Mouse (Mus musculus) cerebellum, adult 2 months (tissue): ENCODE data around the gene Tspan14. TPM values are rescaled to one million over a fixed set of nuclear protein-coding genes. Genes with fewer than 3 reads are reported as not detected.

Experiments used
- DNase-seq, 2 experiments: peaks; one replicate each; pipeline ENCODE4 v3.0.0; 2021
- H3K27ac ChIP-seq: fragments of 200-500 bp; 2 replicates; pipeline ENCODE4 v1.5.1; 2012; ENCODE audit warnings: low read length, control low read depth, inconsistent platforms; ENCODE audit not compliant: insufficient read depth
- H3K27me3 ChIP-seq: fragments of 200-500 bp; 2 replicates; pipeline ENCODE4 v1.6.1; 2012; ENCODE audit warnings: inconsistent platforms, mild to moderate bottlenecking, low read length, moderate library complexity; ENCODE audit not compliant: control insufficient read depth, insufficient read depth
- H3K4me1 ChIP-seq: fragments of 200-500 bp; 2 replicates; pipeline ENCODE4 v1.6.1; 2011; ENCODE audit warnings: low read length; ENCODE audit not compliant: control insufficient read depth, insufficient read depth
- H3K4me3 ChIP-seq: fragments of 200-500 bp; replicated peaks from 2 replicates; pipeline ENCODE3; 2011; ENCODE audit warnings: mild to moderate bottlenecking, low read depth, low read length, control low read depth; ENCODE audit not compliant: insufficient read depth
- CTCF ChIP-seq: fragments of 200-500 bp; IDR thresholded peaks from 2 replicates; pipeline ENCODE4 v1.5.1; 2011; ENCODE audit warnings: low read depth, mild to moderate bottlenecking, control low read depth, low read length, moderate library complexity, borderline replicate concordance; ENCODE audit not compliant: insufficient read depth
- POLR2A ChIP-seq: fragments of 200-500 bp; IDR thresholded peaks from 2 replicates; pipeline ENCODE4 v1.6.1; 2011; ENCODE audit warnings: low read length, control low read depth, borderline replicate concordance; ENCODE audit not compliant: insufficient read depth
- WGBS: fragments of 180-500 bp; shearing (Covaris S2); methylation state at CpG from one replicate; pipeline ENCODE4 v1.1.7; 2018; 5-methylcytosine and 5-hydroxymethylcytosine counted together
- polyA plus RNA-seq: library from polyadenylated mRNA; depleted of rRNA; stranded (reverse); fragments of >200 nt; gene quantifications from 2 replicates; pipeline ENCODE4 v1.2.3, GENCODE M21; 2012

Tspan14 gene
- polyA plus RNA-seq, 1 experiment = 39.6 TPM

- H3K4me3 ChIP-seq = no peak overlapping the region
- WGBS = 77% methylated on average over 7 of the region's 7 CpGs
- DNase-seq = no peak
- H3K27ac ChIP-seq = no peak overlapping the region
- H3K27me3 ChIP-seq = no peaks in the 10 kb centered on the region
- no peaks in the 10 kb centered on the region for H3K4me1 ChIP-seq
- TF ChIP-seq POLR2A (no peak), CTCF (no peak)
Observed at GRCm38 (mm10) chr14:40933328-40933727, 33.3 kb downstream of the Tspan14 start.

GRCm38 (mm10) chr14:40932225-40932624 lies 34.4 kb downstream of the Tspan14 start:
- no peak for DNase-seq
- Histone ChIP-seq H3K27me3 (no peaks in the 10 kb centered on the region), H3K4me1 (no peaks in the 10 kb centered on the region), H3K4me3 (no peak overlapping the region), H3K27ac (peak overlapping the region; percentile 46; the same call in 1 of the 2 replicates)
- WGBS = 89% methylated on average over 9 of the region's 9 CpGs
- TF ChIP-seq CTCF (no peak), POLR2A (no peak)

DNA sequence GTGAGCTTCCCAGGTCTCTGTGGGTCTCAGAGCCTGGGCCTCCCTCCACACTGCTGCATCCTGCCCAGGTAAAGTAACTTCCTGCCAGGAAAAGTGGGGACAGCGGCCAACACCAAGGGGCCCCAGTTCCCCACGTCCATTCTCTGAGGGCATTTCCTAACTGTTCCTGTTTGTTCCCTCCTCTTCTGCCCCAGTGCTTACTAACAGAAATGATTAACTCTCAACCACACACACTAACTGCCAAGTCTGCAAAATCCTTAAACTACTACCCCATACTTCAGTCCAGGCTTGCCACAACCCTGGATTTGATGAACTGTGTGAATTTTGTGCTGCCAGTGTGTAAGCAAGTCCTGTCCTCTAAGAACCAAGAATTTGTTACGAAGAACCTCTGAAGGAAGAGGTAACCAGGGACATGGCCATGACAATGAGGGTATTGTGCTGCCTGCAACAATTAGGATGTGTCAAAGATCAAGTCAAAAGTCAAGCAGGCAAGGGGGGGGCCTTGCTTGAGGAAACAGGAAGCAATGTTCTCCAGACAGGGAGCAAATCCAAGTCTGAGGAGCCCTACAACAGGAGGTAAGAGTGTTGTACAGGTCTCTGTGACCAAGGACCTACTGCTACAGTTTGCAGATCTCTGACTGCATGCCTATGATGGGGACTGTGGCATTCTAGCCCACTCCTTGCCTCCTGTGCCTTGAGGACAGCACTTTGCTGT lies 35.3 kb downstream of the Tspan14 start:
- DNase-seq = no peak
- no peak overlapping the region for H3K4me3 ChIP-seq
- H3K4me1 ChIP-seq = no peaks in the 10 kb centered on the region
- H3K27ac ChIP-seq = no peak overlapping the region
- 69% methylated on average over 3 of the region's 3 CpGs for WGBS
- no peaks in the 10 kb centered on the region for H3K27me3 ChIP-seq
- TF ChIP-seq POLR2A (no peak), CTCF (no peak)

DNA sequence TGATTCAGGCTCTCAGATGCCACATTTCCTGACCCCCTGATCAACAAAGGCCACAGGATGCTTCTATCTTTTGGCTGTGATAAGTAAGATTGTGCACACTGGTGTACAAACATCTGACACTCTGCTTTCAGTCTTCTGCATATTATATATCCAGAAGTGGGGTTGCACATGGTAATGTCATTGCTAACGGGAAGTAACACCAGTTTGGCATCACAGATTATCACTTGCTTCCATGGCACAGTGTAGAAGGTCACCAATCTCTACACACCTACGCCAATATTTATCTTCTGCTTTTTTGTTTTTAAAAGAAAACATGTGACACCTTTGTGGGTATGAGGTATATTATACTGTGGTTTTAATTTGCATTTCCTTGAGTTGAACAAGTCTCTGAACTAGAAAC lies 36.7 kb downstream of the Tspan14 start:
- H3K4me3 ChIP-seq = no peak overlapping the region
- H3K27ac ChIP-seq = no peak overlapping the region
- no peak for DNase-seq
- H3K4me1 ChIP-seq = no peaks in the 10 kb centered on the region
- no peak for TF ChIP-seq CTCF
- no peak for TF ChIP-seq POLR2A
- WGBS = 97% methylated on average over 2 of the region's 2 CpGs
- no peaks in the 10 kb centered on the region for H3K27me3 ChIP-seq

- TF ChIP-seq CTCF (no peak), POLR2A (no peak)
Observed at GRCm38 (mm10) chr14:40928897-40929296, 37.7 kb downstream of the Tspan14 start.

GRCm38 (mm10) chr14:40927041-40927440 lies 39.6 kb downstream of the Tspan14 start:
- TF ChIP-seq POLR2A = no peak
- TF ChIP-seq CTCF = no peak
- H3K27ac ChIP-seq = no peak overlapping the region
- no peak for DNase-seq
- 0 out of 2 replicates have a peak, but pooled peaks cover 5% of the 10 kb centered on the region for H3K4me1 ChIP-seq
- WGBS = 82% methylated on average over 2 of the region's 2 CpGs
- H3K27me3 ChIP-seq = no peaks in the 10 kb centered on the region
- H3K4me3 ChIP-seq = no peak overlapping the region

More at GRCm38 (mm10) chr14:40928897-40929296, 37.7 kb downstream of the Tspan14 start:
- WGBS = 73% methylated on average over 5 of the region's 5 CpGs
- H3K4me1 ChIP-seq = 0 out of 2 replicates have a peak, but pooled peaks cover 5% of the 10 kb centered on the region
- H3K27me3 ChIP-seq = no peaks in the 10 kb centered on the region
- DNase-seq = no peak
- no peak overlapping the region for H3K4me3 ChIP-seq
- no peak overlapping the region for H3K27ac ChIP-seq

- Histone ChIP-seq H3K27me3 (no peaks in the 10 kb centered on the region), H3K27ac (no peak overlapping the region), H3K4me1 (0 out of 2 replicates have a peak, but pooled peaks cover 5% of the 10 kb centered on the region), H3K4me3 (no peak overlapping the region)
- no peak for TF ChIP-seq POLR2A
- no peak for TF ChIP-seq CTCF
- DNase-seq = peak in 1 of 2 experiments; percentile 37
- WGBS = 58% methylated on average over 10 of the region's 10 CpGs
Observed at GRCm38 (mm10) chr14:40924378-40925113, 42.1 kb downstream of the Tspan14 start.
